Comparison of ENCODE assay signal across 11 mouse cellular contexts in the genomic region with DNA sequence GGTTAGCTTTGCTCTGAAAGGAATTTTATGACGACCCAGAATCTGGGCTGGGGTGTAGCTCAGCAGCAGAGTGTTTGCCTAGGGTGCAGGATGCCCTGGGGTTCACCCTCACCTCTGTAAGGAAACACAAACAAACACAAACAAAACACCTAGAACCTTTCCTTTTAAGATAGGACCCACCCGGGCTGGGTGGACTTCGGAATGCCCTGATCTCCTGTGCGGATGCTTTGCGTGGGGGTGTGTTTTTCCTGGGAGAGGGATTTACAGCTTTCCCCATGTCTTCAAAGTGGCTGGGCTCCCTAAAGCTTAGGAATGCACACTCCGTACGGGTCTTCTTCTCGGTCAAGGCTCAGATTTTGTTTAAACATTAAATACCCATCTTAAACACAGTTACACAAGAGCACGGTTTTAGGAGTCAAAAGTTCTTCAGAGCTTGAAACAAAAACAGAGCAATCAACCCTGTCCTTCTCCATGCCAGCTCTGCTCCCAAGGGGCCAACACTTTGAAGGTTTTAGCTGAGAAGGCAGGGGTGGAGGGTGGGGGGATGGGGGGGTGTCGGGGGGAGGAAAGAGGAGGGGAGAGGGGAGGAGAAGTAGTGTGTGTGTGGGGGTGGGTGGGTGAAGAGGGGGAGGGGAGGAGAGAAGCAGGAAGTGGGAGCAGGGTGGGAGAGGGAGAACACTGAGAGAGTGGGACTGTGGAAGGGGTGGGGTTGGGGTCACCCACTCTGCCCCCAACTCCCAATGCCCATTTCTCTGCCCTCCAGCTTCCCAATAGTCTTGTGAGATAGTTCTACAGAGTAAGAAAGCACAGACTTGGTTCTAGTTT. TPM values are rescaled to one million over a fixed set of nuclear protein-coding genes. Genes with fewer than 3 reads are reported as not detected.
A peak's percentile ranks its signal among the peaks of the same experiment; 100 is the strongest.
DNase-seq lines count a peak whose midpoint lies in the region; ATAC-seq lines count a peak whose summit lies in the region.
"Had no signal": no experiment of that assay in that cellular context is flagged by ENCODE, and none has a peak within 500 bp of the region (broad histone marks: within the 10 kb centered on the region; RNA-seq: fewer than 3 reads in every experiment).

No protein-coding gene starts in this region.

- H3K9ac ChIP-seq in lung, embryonic 16.5 days (ENCODE audit: low read length) = no peak overlapping the region
- peak overlapping the region; percentile 36 for H3K9ac ChIP-seq in neural tube, embryonic 13.5 days

- WGBS in lung, embryonic 16.5 days = 14% methylated on average over 10 of the region's 10 CpGs
- WGBS in neural tube, embryonic 13.5 days = 15% methylated on average over 9 of the region's 10 CpGs

- H3K4me3 ChIP-seq in lung, embryonic 16.5 days (ENCODE audit: low read length) = no peak overlapping the region
- no peak overlapping the region for H3K4me3 ChIP-seq in neural tube, embryonic 13.5 days
- H3K4me3 ChIP-seq: erythroblast, embryonic 14.5 days had no signal

- peak; percentile 36 for DNase-seq in embryo, embryonic 11 days
- no peak for DNase-seq in embryo, embryonic 9.5 days (ENCODE audit: extremely low spot score)
- DNase-seq in lung, postnatal 36 days = no peak
- DNase-seq in kidney, adult 8-10 months = peak; percentile 31 to 69
- no peak for DNase-seq in thymus, postnatal 0 days (ENCODE audit: low spot score)
- DNase-seq: right cerebral cortex, postnatal 25 days had no signal

- no peaks in the 10 kb centered on the region for H3K27me3 ChIP-seq in lung, embryonic 16.5 days (ENCODE audit: control insufficient read depth, insufficient read depth, low read depth, low read length)
- H3K27me3 ChIP-seq in neural tube, embryonic 13.5 days = no peaks in the 10 kb centered on the region

- H3K4me2 ChIP-seq in lung, embryonic 16.5 days (ENCODE audit: low read depth, low read length) = peak overlapping the region; percentile 15
- H3K4me2 ChIP-seq in neural tube, embryonic 13.5 days = peak overlapping the region; percentile 25; the same call in 1 of the 2 replicates

- no peaks in the 10 kb centered on the region for H3K36me3 ChIP-seq in lung, embryonic 16.5 days (ENCODE audit: control insufficient read depth, insufficient read depth, low read length)
- H3K36me3 ChIP-seq in neural tube, embryonic 13.5 days = no peaks in the 10 kb centered on the region

- H3K4me1 ChIP-seq in lung, embryonic 16.5 days (replicated peaks; ENCODE audit: control insufficient read depth, insufficient read depth, low read length) = peaks cover 60% of the 10 kb centered on the region
- H3K4me1 ChIP-seq in neural tube, embryonic 13.5 days (replicated peaks) = peaks cover 89% of the 10 kb centered on the region

- peak overlapping the region; percentile 65 for H3K27ac ChIP-seq in lung, embryonic 16.5 days (ENCODE audit: low read length)
- H3K27ac ChIP-seq in neural tube, embryonic 13.5 days (replicated peaks) = peak overlapping the region; percentile 70; the same call in 1 of the 2 replicates
- H3K27ac ChIP-seq: macrophage had no signal

- peak; percentile 70 for ATAC-seq in lung, embryonic 16.5 days (ENCODE audit: low read depth)
- ATAC-seq in neural tube, embryonic 13.5 days (ENCODE audit: low read depth) = no peak
- ATAC-seq in megakaryocyte-erythroid progenitor cell, adult 5-6 weeks (replicated peaks; ENCODE audit: low FRiP score, low TSS enrichment, poor library complexity, severe bottlenecking) = no peak

- no peaks in the 10 kb centered on the region for H3K9me3 ChIP-seq in lung, embryonic 16.5 days (ENCODE audit: control insufficient read depth, low read length)
- no peaks in the 10 kb centered on the region for H3K9me3 ChIP-seq in neural tube, embryonic 13.5 days

RNA-seq across cellular contexts. Expression of gene Afap1, which starts 7.5 kb away (rescaled TPM):
- polyA plus RNA-seq in lung, embryonic 16.5 days (2015; fragmentation: Nextera tagmentation; extraction: Ambion mirVana) = 19.4 and 20.8 TPM in 2 replicates
- polyA plus RNA-seq in neural tube, embryonic 13.5 days (2015; fragmentation: Nextera tagmentation; extraction: Ambion mirVana) = 92.2 and 99.6 TPM in 2 replicates
- 6.1 and 6.6 TPM in 2 replicates for polyA plus RNA-seq in thymus, postnatal 0 days (2015; fragmentation: Nextera tagmentation; extraction: Ambion mirVana)
- 2.3 and 2.8 TPM in 2 replicates for total RNA-seq in megakaryocyte-erythroid progenitor cell, adult 5-6 weeks (2014; fragmentation: Nextera tagmentation)
- 0.33 and 2.4 TPM in 2 replicates for total RNA-seq in megakaryocyte-erythroid progenitor cell, adult 5-6 weeks (2017)

Comparison
In these comparisons a context has a peak if more than half of its experiments do, and no peak if none do; other contexts are left out.
1. DNase-seq: peak in embryo, embryonic 11 days (single experiment) and kidney, adult 8-10 months (2 of 2); none in embryo, embryonic 9.5 days (single experiment), lung, postnatal 36 days (single experiment) and thymus, postnatal 0 days (single experiment).